23 mouse cellular contexts compared by ENCODE assay signal in the genomic region with DNA sequence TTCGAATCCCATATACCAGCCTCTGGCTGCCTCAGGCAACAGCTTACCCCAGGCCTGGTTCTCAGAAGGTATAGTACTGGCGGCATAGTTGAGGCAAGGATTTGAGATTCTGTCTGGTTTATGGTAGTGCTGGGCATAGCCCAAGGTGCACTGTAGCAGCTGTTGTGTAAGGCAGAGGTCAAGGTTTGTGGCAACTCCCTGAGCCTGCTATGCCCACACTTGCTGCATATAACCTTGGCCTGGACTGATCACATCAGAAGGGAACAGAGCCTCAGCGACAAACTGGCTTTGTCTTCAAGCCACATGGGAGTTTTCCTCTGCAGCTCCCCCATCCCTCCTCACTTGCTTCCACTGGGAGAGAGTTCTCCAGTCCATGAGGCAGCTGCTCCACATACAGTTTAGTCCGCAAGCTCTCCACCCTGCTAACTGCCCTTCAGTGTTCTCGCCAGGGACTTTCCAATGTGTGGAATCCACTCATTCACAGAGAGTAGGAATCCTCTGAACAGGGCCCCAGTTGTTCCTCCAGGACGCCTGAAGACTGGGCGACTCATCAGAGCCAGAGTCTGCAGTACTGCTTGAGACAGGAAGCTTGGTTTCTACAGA. TPM values are rescaled to one million over a fixed set of nuclear protein-coding genes. Genes with fewer than 3 reads are reported as not detected.
A peak's percentile ranks its signal among the peaks of the same experiment; 100 is the strongest.
DNase-seq lines count a peak whose midpoint lies in the region; ATAC-seq and TF ChIP-seq lines count a peak whose summit lies in the region.
"Had no signal": no experiment of that assay in that cellular context is flagged by ENCODE, and none has a peak within 500 bp of the region (broad histone marks: within the 10 kb centered on the region; RNA-seq: fewer than 3 reads in every experiment).

No protein-coding gene starts in this region.

- no peaks in the 10 kb centered on the region for H3K79me2 ChIP-seq in myocyte (ENCODE audit: control insufficient read depth, insufficient read depth)

- no peak for TF ChIP-seq POLR2A in kidney, adult 2 months (IDR thresholded peaks at IDR 0.05; ENCODE audit: low read depth, low read length)
- TF ChIP-seq POLR2A in myocyte (IDR thresholded peaks at IDR 0.05; ENCODE audit: insufficient read length, low read depth), result no peak
- TF ChIP-seq POLR2A in lung, adult 2 months (IDR thresholded peaks at IDR 0.05; ENCODE audit: borderline replicate concordance, extremely low read depth, low read depth, low read length), result no peak

- no peaks in the 10 kb centered on the region for H3K27me3 ChIP-seq in kidney, adult 2 months (replicated peaks; ENCODE audit: control insufficient read depth, insufficient read depth, low read length)
- no peaks in the 10 kb centered on the region for H3K27me3 ChIP-seq in myocyte (ENCODE audit: control insufficient read depth, insufficient read depth, insufficient read length)
- no peaks in the 10 kb centered on the region for H3K27me3 ChIP-seq in lung, postnatal 0 days (replicated peaks; ENCODE audit: insufficient read depth, low read length)
- H3K27me3 ChIP-seq: CH12.LX; hindbrain, embryonic 15.5 days; neural tube, embryonic 15.5 days had no signal

- H3K4me2 ChIP-seq in myocyte (ENCODE audit: low read depth), result peak overlapping the region; percentile 75
- no peak overlapping the region for H3K4me2 ChIP-seq in lung, postnatal 0 days (replicated peaks; ENCODE audit: low read depth, low read length)
- H3K4me2 ChIP-seq: hindbrain, embryonic 15.5 days; neural tube, embryonic 15.5 days had no signal

- H3K9ac ChIP-seq in lung, postnatal 0 days (replicated peaks; ENCODE audit: low read depth), result no peak overlapping the region
- H3K9ac ChIP-seq: forebrain, postnatal 0 days; hindbrain, embryonic 15.5 days; liver, embryonic 14.5 days; neural tube, embryonic 15.5 days had no signal

- TF ChIP-seq EP300 in lung, postnatal 0 days (IDR thresholded peaks at IDR 0.05), result no peak

- DNase-seq in kidney, adult 2 months, result peak; percentile 45
- no peak for DNase-seq in kidney, postnatal 10 days
- DNase-seq in spleen, postnatal 36 days (ENCODE audit: low spot score in 2 of 2), result peak; percentile 6 to 15
- no peak for DNase-seq in spleen, adult 18-20 months
- DNase-seq in Muller cell, postnatal 12 days (ENCODE audit: inconsistent ontology term), result peak; percentile 33
- DNase-seq in lung, adult 2 months, result no peak
- no peak for DNase-seq in lung, postnatal 0 days (ENCODE audit: low spot score)
- DNase-seq: adrenal gland, postnatal 14 days; cerebellum, adult 9-11 months; forebrain, postnatal 0 days; layer of hippocampus, adult 9-11 months; right cerebral cortex, adult 18-20 months; thymus, postnatal 25 days had no signal

- H3K9me3 ChIP-seq in lung, postnatal 0 days (ENCODE audit: low read length), result no peaks in the 10 kb centered on the region
- H3K9me3 ChIP-seq: hindbrain, embryonic 15.5 days; neural tube, embryonic 15.5 days had no signal

- H3K27ac ChIP-seq in kidney, adult 2 months (ENCODE audit: insufficient read depth, low read depth, low read length), result peak overlapping the region; percentile 6; the same call in 1 of the 2 replicates
- H3K27ac ChIP-seq in lung, postnatal 0 days (ENCODE audit: low read length), result no peak overlapping the region; the same call in 1 of the 2 replicates
- H3K27ac ChIP-seq: hindbrain, embryonic 15.5 days; left cerebral cortex, adult 2 months; liver, embryonic 14.5 days; midbrain, embryonic 10.5 days; neural tube, embryonic 15.5 days had no signal

- WGBS in kidney, adult 2 months, result 78% methylated on average over 7 of the region's 7 CpGs
- 74% methylated on average over 7 of the region's 7 CpGs for WGBS in lung, adult 2 months
- WGBS in lung, postnatal 0 days, result 75% methylated on average over 7 of the region's 7 CpGs

- no peak for TF ChIP-seq CTCF in kidney, adult 2 months (conservative IDR thresholded peaks at IDR 0.05; ENCODE audit: insufficient read depth, insufficient read length, low read depth, low read length)
- no peak for TF ChIP-seq CTCF in lung, adult 2 months (IDR thresholded peaks at IDR 0.05; ENCODE audit: insufficient read depth, low read length)
- TF ChIP-seq CTCF in lung, postnatal 0 days (IDR thresholded peaks at IDR 0.05), result no peak

- H3K36me3 ChIP-seq in kidney, adult 2 months (ENCODE audit: control insufficient read depth, insufficient read depth, low read length), result no peaks in the 10 kb centered on the region
- no peaks in the 10 kb centered on the region for H3K36me3 ChIP-seq in myocyte (ENCODE audit: control insufficient read depth, insufficient read depth)
- no peaks in the 10 kb centered on the region for H3K36me3 ChIP-seq in lung, postnatal 0 days (ENCODE audit: insufficient read depth, low read length)
- H3K36me3 ChIP-seq: G1E; hindbrain, embryonic 15.5 days; midbrain, embryonic 10.5 days; neural tube, embryonic 15.5 days had no signal

- no peak overlapping the region for H3ac ChIP-seq in myocyte (ENCODE audit: control insufficient read depth, insufficient read length)

- no peak overlapping the region for H3K4me3 ChIP-seq in kidney, adult 2 months (ENCODE audit: insufficient read depth, low read depth, low read length)
- H3K4me3 ChIP-seq in myocyte, result no peak overlapping the region
- no peak overlapping the region for H3K4me3 ChIP-seq in lung, adult 2 months (replicated peaks; ENCODE audit: extremely low read depth, low read depth, low read length)
- no peak overlapping the region for H3K4me3 ChIP-seq in lung, postnatal 0 days (ENCODE audit: low read depth, low read length)
- H3K4me3 ChIP-seq: hindbrain, embryonic 15.5 days; left cerebral cortex, adult 2 months; midbrain, embryonic 10.5 days; neural tube, embryonic 15.5 days had no signal

- peaks cover 31% of the 10 kb centered on the region for H3K4me1 ChIP-seq in kidney, adult 2 months (ENCODE audit: control insufficient read depth, insufficient read depth, low read length)
- peaks cover 5% of the 10 kb centered on the region for H3K4me1 ChIP-seq in lung, adult 2 months (ENCODE audit: control insufficient read depth, insufficient read depth, low read length)
- H3K4me1 ChIP-seq in lung, postnatal 0 days (ENCODE audit: insufficient read depth, low read depth, low read length), result peaks cover 7% of the 10 kb centered on the region; the same call in 1 of the 2 replicates

- no peak for ATAC-seq in lung, postnatal 0 days
- ATAC-seq: activated CD4-positive, CD25-positive, alpha-beta regulatory T cell, adult 4 months; forebrain, postnatal 0 days; midbrain, embryonic 16.5 days had no signal

TF ChIP-seq in myocyte, 11 proteins besides CTCF, POLR2A, EP300 and RAD21:
- TF ChIP-seq MYOD1 (IDR thresholded peaks at IDR 0.05; ENCODE audit: control insufficient read depth in 1 of 3, insufficient read length in 2 of 3, low read depth in 2 of 3) (peak in 2 of 3 experiments; percentile 28 to 68), MAX (IDR thresholded peaks at IDR 0.05; ENCODE audit: low read depth) (no peak), TCF3 (IDR thresholded peaks at IDR 0.05; ENCODE audit: insufficient read length, low read depth) (no peak), MYOG (IDR thresholded peaks at IDR 0.05; ENCODE audit: control insufficient read depth in 1 of 3, insufficient read depth in 1 of 3, insufficient read length in 2 of 3, low read depth in 2 of 3) (peak; percentile 22 to 57 (median 37)), USF1 (IDR thresholded peaks at IDR 0.05; ENCODE audit: low read depth) (no peak)

RNA-seq across cellular contexts. Expression of a gene that starts 11.3 kb away (rescaled TPM):
- polyA plus RNA-seq in kidney, adult 2 months (2012; rRNA removed), result 21.8 and 26.3 TPM in 2 replicates
- 13.4 TPM for polyA plus RNA-seq in myocyte (2012; fragmentation: generic; extraction: Trizol)
- polyA plus RNA-seq in lung, adult 2 months (2012; rRNA removed), result 35.4 and 40.4 TPM in 2 replicates
- 23.3 and 29.6 TPM in 2 replicates for polyA plus RNA-seq in lung, postnatal 0 days (2015; fragmentation: Nextera tagmentation; extraction: Ambion mirVana)
- polyA plus RNA-seq: activated CD4-positive, CD25-positive, alpha-beta regulatory T cell, adult 4 months; G1E; liver, embryonic 14.5 days had no signal

RNA-seq across cellular contexts. Expression of a gene that starts 51.9 kb away (rescaled TPM):
- polyA plus RNA-seq in kidney, adult 2 months (2012; rRNA removed), result 40.1 and 42.9 TPM in 2 replicates
- polyA plus RNA-seq in myocyte (2012; fragmentation: generic; extraction: Trizol), result 71.6 TPM
- 19.2 and 26.8 TPM in 2 replicates for polyA plus RNA-seq in lung, adult 2 months (2012; rRNA removed)
- 43.3 and 46.4 TPM in 2 replicates for polyA plus RNA-seq in lung, postnatal 0 days (2015; fragmentation: Nextera tagmentation; extraction: Ambion mirVana)

RNA-seq across cellular contexts. Expression of a gene that starts 52.1 kb away (rescaled TPM):
- 22.6 and 25.9 TPM in 2 replicates for polyA plus RNA-seq in kidney, adult 2 months (2012; rRNA removed)
- 47.7 TPM for polyA plus RNA-seq in myocyte (2012; fragmentation: generic; extraction: Trizol)
- 22.3 and 33.3 TPM in 2 replicates for polyA plus RNA-seq in lung, adult 2 months (2012; rRNA removed)
- polyA plus RNA-seq in lung, postnatal 0 days (2015; fragmentation: Nextera tagmentation; extraction: Ambion mirVana), result 41.1 and 45.3 TPM in 2 replicates

Comparison
In these comparisons a context has a peak if more than half of its experiments do, and no peak if none do; other contexts are left out.
1. DNase-seq: peak in kidney, adult 2 months (single experiment), spleen, postnatal 36 days (2 of 2) and Muller cell, postnatal 12 days (single experiment); none in kidney, postnatal 10 days (single experiment), spleen, adult 18-20 months (0 of 2), lung, adult 2 months (single experiment) and lung, postnatal 0 days (single experiment).